Mouse (Mus musculus): ENCODE data around the gene Adam15. TPM values are rescaled to one million over a fixed set of nuclear protein-coding genes. Genes with fewer than 3 reads are reported as not detected.
A peak's percentile ranks its signal among the peaks of the same experiment; 100 is the strongest.

Adam15 gene
- polyA plus RNA-seq, 1 experiment from 2014 or later: 32.2 TPM

GRCm38 (mm10) chr3:89361675-89362074 lies 11.9 kb upstream of the Adam15 start, which contains the start of gene Dcst2:
TSS of gene Dcst2 (plus strand) at chr3:89361975.
- ATAC-seq (ENCODE audit: low FRiP score, low TSS enrichment) (no peak), DNase-seq (no peak)
- Histone ChIP-seq H3K27ac (replicated peaks; ENCODE audit: low read depth, low read length) (no peak within 1 kb of the TSS), H3K4me3 (replicated peaks; ENCODE audit: low read depth, low read length) (no peak within 1 kb of the TSS), H3K27me3 (ENCODE audit: control insufficient read depth, insufficient read depth, low read length) (no peaks in the 10 kb centered on the region), H3K9me3 (ENCODE audit: control insufficient read depth, low read length) (no peaks in the 10 kb centered on the region), H3K9ac (replicated peaks; ENCODE audit: low read length) (no peak within 1 kb of the TSS), H3K36me3 (ENCODE audit: control insufficient read depth, insufficient read depth, low read length) (no peaks in the 10 kb centered on the region), H3K4me1 (ENCODE audit: control insufficient read depth, insufficient read depth, low read length) (no peaks in the 10 kb centered on the region), H3K4me2 (ENCODE audit: low read length) (no peak within 1 kb of the TSS)
- WGBS: 88% methylated on average over 7 of the region's 7 CpGs

- H3K9me3 ChIP-seq (ENCODE audit: control insufficient read depth, low read length): no peaks in the 10 kb centered on the region
- no peaks in the 10 kb centered on the region for H3K4me1 ChIP-seq (ENCODE audit: control insufficient read depth, insufficient read depth, low read length)
- no peak overlapping the region for H3K4me2 ChIP-seq (ENCODE audit: low read length)
- H3K4me3 ChIP-seq (replicated peaks; ENCODE audit: low read depth, low read length): no peak overlapping the region
- H3K27me3 ChIP-seq (ENCODE audit: control insufficient read depth, insufficient read depth, low read length): no peaks in the 10 kb centered on the region
- H3K27ac ChIP-seq (replicated peaks; ENCODE audit: low read depth, low read length): no peak overlapping the region
- H3K9ac ChIP-seq (replicated peaks; ENCODE audit: low read length): no peak overlapping the region
- no peak for DNase-seq
- no peak for ATAC-seq (ENCODE audit: low FRiP score, low TSS enrichment)
- H3K36me3 ChIP-seq (ENCODE audit: control insufficient read depth, insufficient read depth, low read length): no peaks in the 10 kb centered on the region
- 80% methylated on average over 3 of the region's 3 CpGs for WGBS
These were observed 10.4 kb upstream of the Adam15 start for GRCm38 (mm10) chr3:89360237-89360636.

- Histone ChIP-seq H3K27me3 (ENCODE audit: control insufficient read depth, insufficient read depth, low read length) (no peaks in the 10 kb centered on the region), H3K4me1 (ENCODE audit: control insufficient read depth, insufficient read depth, low read length) (no peaks in the 10 kb centered on the region), H3K4me3 (replicated peaks; ENCODE audit: low read depth, low read length) (no peak overlapping the region), H3K4me2 (ENCODE audit: low read length) (no peak overlapping the region), H3K36me3 (ENCODE audit: control insufficient read depth, insufficient read depth, low read length) (no peaks in the 10 kb centered on the region), H3K9me3 (ENCODE audit: control insufficient read depth, low read length) (no peaks in the 10 kb centered on the region), H3K9ac (replicated peaks; ENCODE audit: low read length) (no peak overlapping the region), H3K27ac (replicated peaks; ENCODE audit: low read depth, low read length) (no peak overlapping the region)
- DNase-seq (no peak), ATAC-seq (ENCODE audit: low FRiP score, low TSS enrichment) (no peak)
- WGBS: 62% methylated on average over 6 of the region's 6 CpGs
These were observed 9.8 kb upstream of the Adam15 start for GRCm38 (mm10) chr3:89359630-89360029.

- WGBS: 76% methylated on average over 9 of the region's 9 CpGs
- Histone ChIP-seq H3K4me3 (replicated peaks; ENCODE audit: low read depth, low read length) (no peak overlapping the region), H3K36me3 (ENCODE audit: control insufficient read depth, insufficient read depth, low read length) (no peaks in the 10 kb centered on the region), H3K27ac (replicated peaks; ENCODE audit: low read depth, low read length) (no peak overlapping the region), H3K27me3 (ENCODE audit: control insufficient read depth, insufficient read depth, low read length) (no peaks in the 10 kb centered on the region), H3K4me2 (ENCODE audit: low read length) (no peak overlapping the region), H3K9me3 (ENCODE audit: control insufficient read depth, low read length) (no peaks in the 10 kb centered on the region), H3K9ac (replicated peaks; ENCODE audit: low read length) (no peak overlapping the region), H3K4me1 (ENCODE audit: control insufficient read depth, insufficient read depth, low read length) (no peaks in the 10 kb centered on the region)
- no peak for ATAC-seq (ENCODE audit: low FRiP score, low TSS enrichment)
- DNase-seq: no peak
These were observed 6.2 kb upstream of the Adam15 start for GRCm38 (mm10) chr3:89356029-89356428.

- Histone ChIP-seq H3K9ac (replicated peaks; ENCODE audit: low read length) (no peak overlapping the region), H3K4me1 (ENCODE audit: control insufficient read depth, insufficient read depth, low read length) (peaks cover 3% of the 10 kb centered on the region), H3K36me3 (ENCODE audit: control insufficient read depth, insufficient read depth, low read length) (no peaks in the 10 kb centered on the region), H3K27me3 (ENCODE audit: control insufficient read depth, insufficient read depth, low read length) (no peaks in the 10 kb centered on the region), H3K9me3 (ENCODE audit: control insufficient read depth, low read length) (no peaks in the 10 kb centered on the region), H3K4me3 (replicated peaks; ENCODE audit: low read depth, low read length) (no peak overlapping the region), H3K4me2 (ENCODE audit: low read length) (no peak overlapping the region), H3K27ac (replicated peaks; ENCODE audit: low read depth, low read length) (no peak overlapping the region)
- DNase-seq (no peak), ATAC-seq (ENCODE audit: low FRiP score, low TSS enrichment) (no peak)
- 80% methylated on average over 6 of the region's 6 CpGs for WGBS
These were observed 5.7 kb upstream of the Adam15 start for GRCm38 (mm10) chr3:89355512-89355902.

- ATAC-seq (ENCODE audit: low FRiP score, low TSS enrichment): 0 out of 2 replicates have a peak, but pooled peaks have one; percentile 5
These were observed 5.2 kb upstream of the Adam15 start for GRCm38 (mm10) chr3:89354816-89355511.

GRCm38 (mm10) chr3:89351271-89351670 lies 1.5 kb upstream of the Adam15 start:
- no peak overlapping the region for H3K27ac ChIP-seq (replicated peaks; ENCODE audit: low read depth, low read length)
- no peaks in the 10 kb centered on the region for H3K9me3 ChIP-seq (ENCODE audit: control insufficient read depth, low read length)
- H3K36me3 ChIP-seq (ENCODE audit: control insufficient read depth, insufficient read depth, low read length): no peaks in the 10 kb centered on the region
- peaks cover 5% of the 10 kb centered on the region; the same call in 1 of the 2 replicates for H3K27me3 ChIP-seq (ENCODE audit: control insufficient read depth, insufficient read depth, low read length)
- H3K4me3 ChIP-seq (replicated peaks; ENCODE audit: low read depth, low read length): no peak overlapping the region
- no peak overlapping the region for H3K4me2 ChIP-seq (ENCODE audit: low read length)
- ATAC-seq (ENCODE audit: low FRiP score, low TSS enrichment) (no peak), DNase-seq (no peak)
- 79% methylated on average over 5 of the region's 5 CpGs for WGBS
- H3K9ac ChIP-seq (replicated peaks; ENCODE audit: low read length): no peak overlapping the region
- peaks cover 20% of the 10 kb centered on the region for H3K4me1 ChIP-seq (ENCODE audit: control insufficient read depth, insufficient read depth, low read length)

More at GRCm38 (mm10) chr3:89354816-89355511, 5.2 kb upstream of the Adam15 start:
- H3K27ac ChIP-seq (replicated peaks; ENCODE audit: low read depth, low read length): no peak overlapping the region
- peak; percentile 85 for DNase-seq
- no peak overlapping the region for H3K4me3 ChIP-seq (replicated peaks; ENCODE audit: low read depth, low read length)
- WGBS: 23% methylated on average over 5 of the region's 5 CpGs
- no peaks in the 10 kb centered on the region for H3K36me3 ChIP-seq (ENCODE audit: control insufficient read depth, insufficient read depth, low read length)
- H3K4me1 ChIP-seq (ENCODE audit: control insufficient read depth, insufficient read depth, low read length): peaks cover 6% of the 10 kb centered on the region
- H3K27me3 ChIP-seq (ENCODE audit: control insufficient read depth, insufficient read depth, low read length): no peaks in the 10 kb centered on the region
- H3K9me3 ChIP-seq (ENCODE audit: control insufficient read depth, low read length): no peaks in the 10 kb centered on the region
- no peak overlapping the region for H3K4me2 ChIP-seq (ENCODE audit: low read length)
- no peak overlapping the region for H3K9ac ChIP-seq (replicated peaks; ENCODE audit: low read length)

GRCm38 (mm10) chr3:89348911-89349868 lies 606 bp downstream of the Adam15 start:
- ATAC-seq (ENCODE audit: low FRiP score, low TSS enrichment) (peak; percentile 12; the same call in 1 of the 2 replicates), DNase-seq (peak; percentile 63)
- H3K9me3 ChIP-seq (ENCODE audit: control insufficient read depth, low read length): no peaks in the 10 kb centered on the region
- peaks cover 5% of the 10 kb centered on the region; the same call in 1 of the 2 replicates for H3K27me3 ChIP-seq (ENCODE audit: control insufficient read depth, insufficient read depth, low read length)
- H3K4me2 ChIP-seq (ENCODE audit: low read length): peak overlapping the region; percentile 93
- H3K4me1 ChIP-seq (ENCODE audit: control insufficient read depth, insufficient read depth, low read length): peaks cover 20% of the 10 kb centered on the region
- WGBS: under 1% methylated on average over 38 of the region's 38 CpGs
- H3K9ac ChIP-seq (replicated peaks; ENCODE audit: low read length): peak overlapping the region; percentile 67
- H3K36me3 ChIP-seq (ENCODE audit: control insufficient read depth, insufficient read depth, low read length): 0 out of 2 replicates have a peak, but pooled peaks cover 9% of the 10 kb centered on the region
- peak overlapping the region; percentile 58 for H3K4me3 ChIP-seq (replicated peaks; ENCODE audit: low read depth, low read length)
- peak overlapping the region; percentile 74 for H3K27ac ChIP-seq (replicated peaks; ENCODE audit: low read depth, low read length)
